Mouse (Mus musculus) naive thymus-derived CD4-positive, alpha-beta T cell, adult 2 months (primary cell): ENCODE measurements around the gene Pusl1.

Experiments used
- DNase-seq: peaks from one replicate; pipeline ENCODE4 v3.0.0-alpha.2; 2011; ENCODE audit warnings: low read depth

The Pusl1 gene

GRCm38 (mm10) chr4:155891551-155892001, at the start of gene Pusl1, which contains the start of gene Acap3:
TSS of gene Pusl1 (minus strand) at chr4:155891781.
TSS of gene Acap3 (plus strand) at chr4:155891822.
- peak; percentile 98 for DNase-seq

GRCm38 (mm10) chr4:155932031-155932430, 40.5 kb upstream of the Pusl1 start:
- DNase-seq = no peak

GRCm38 (mm10) chr4:155908751-155909150, 17.2 kb upstream of the Pusl1 start:
- DNase-seq = no peak

GRCm38 (mm10) chr4:155908281-155908680, 16.7 kb upstream of the Pusl1 start:
- DNase-seq = no peak

- DNase-seq = no peak
Observed at GRCm38 (mm10) chr4:155907003-155907402, 15.4 kb upstream of the Pusl1 start.

- no peak for DNase-seq
Observed at GRCm38 (mm10) chr4:155906125-155906524, 14.5 kb upstream of the Pusl1 start.

- no peak for DNase-seq
Observed at GRCm38 (mm10) chr4:155905634-155906033, 14.1 kb upstream of the Pusl1 start.

GRCm38 (mm10) chr4:155904318-155905102, 12.9 kb upstream of the Pusl1 start:
- peak; percentile 34 for DNase-seq

- no peak for DNase-seq
Observed at GRCm38 (mm10) chr4:155903246-155903645, 11.7 kb upstream of the Pusl1 start.

- DNase-seq = no peak
Observed at GRCm38 (mm10) chr4:155901205-155901604, 9.6 kb upstream of the Pusl1 start.

GRCm38 (mm10) chr4:155899355-155899754, 7.8 kb upstream of the Pusl1 start:
- DNase-seq = no peak

- DNase-seq = no peak
Observed at GRCm38 (mm10) chr4:155898318-155898717, 6.7 kb upstream of the Pusl1 start.

- DNase-seq = no peak
Observed at GRCm38 (mm10) chr4:155896461-155896860, 4.9 kb upstream of the Pusl1 start.

- no peak for DNase-seq
Observed at GRCm38 (mm10) chr4:155895826-155896225, 4.2 kb upstream of the Pusl1 start.

GRCm38 (mm10) chr4:155895216-155895615, 3.6 kb upstream of the Pusl1 start:
- DNase-seq = no peak

- DNase-seq = peak; percentile 39
Observed at GRCm38 (mm10) chr4:155894311-155894881, 2.8 kb upstream of the Pusl1 start.

- peak; percentile 26 for DNase-seq
Observed at GRCm38 (mm10) chr4:155893212-155893690, 1.7 kb upstream of the Pusl1 start.

GRCm38 (mm10) chr4:155892438-155893211, 1.0 kb upstream of the Pusl1 start:
- DNase-seq = no peak

GRCm38 (mm10) chr4:155892017-155892416, 436 bp upstream of the Pusl1 start:
- peak; percentile 90 for DNase-seq

- DNase-seq = no peak
Observed at GRCm38 (mm10) chr4:155891011-155891471, 540 bp downstream of the Pusl1 start.

- no peak for DNase-seq
Observed at GRCm38 (mm10) chr4:155889316-155889715, 2.3 kb downstream of the Pusl1 start.

GRCm38 (mm10) chr4:155888181-155888580, 3.4 kb downstream of the Pusl1 start:
- no peak for DNase-seq
